11 mouse cellular contexts compared by ENCODE assay signal in the genomic region with DNA sequence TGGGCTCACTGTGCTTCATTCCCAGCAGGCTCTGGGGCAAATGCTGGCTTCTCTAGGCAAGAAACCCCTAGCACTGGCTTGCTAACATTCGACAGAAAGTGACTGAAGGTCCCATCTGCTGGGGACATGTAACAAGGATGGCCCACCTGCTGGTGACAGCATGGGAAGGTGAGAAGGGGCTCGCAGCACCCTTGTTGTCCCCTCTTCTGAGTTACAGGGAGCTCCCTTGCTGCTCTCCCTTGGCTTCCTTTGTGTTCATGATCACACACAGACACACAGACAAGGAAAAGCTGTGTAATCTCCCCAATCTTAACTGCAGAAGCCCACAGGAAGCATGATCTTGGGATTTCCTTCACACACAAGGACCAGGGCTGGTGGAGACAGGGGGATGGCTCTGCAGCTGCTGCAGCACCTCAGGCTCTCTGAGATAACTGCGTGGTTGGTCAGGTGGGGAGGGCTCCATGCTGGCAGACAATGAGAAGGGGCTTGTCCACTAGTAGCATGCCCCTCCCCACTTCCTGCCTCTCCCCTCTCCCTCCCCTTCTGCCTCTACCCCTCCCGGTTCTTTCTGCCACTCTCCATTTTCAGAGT.
DNase-seq lines count a peak whose midpoint lies in the region; ATAC-seq and TF ChIP-seq lines count a peak whose summit lies in the region.
"Had no signal": no experiment of that assay in that cellular context is flagged by ENCODE, and none has a peak within 500 bp of the region (broad histone marks: within the 10 kb centered on the region; RNA-seq: fewer than 3 reads in every experiment).

No protein-coding gene starts in this region.

- no peak for TF ChIP-seq CTCF in cerebellum, adult 2 months (IDR thresholded peaks at IDR 0.05; ENCODE audit: borderline replicate concordance, insufficient read depth, low read depth, low read length)

- DNase-seq in hindbrain, embryonic 11.5 days (ENCODE audit: low spot score), result no peak
- DNase-seq in embryonic facial prominence, embryonic 10.5 days (ENCODE audit: low spot score), result no peak
- DNase-seq in adrenal gland, adult 8-10 months, result no peak
- no peak for DNase-seq in adrenal gland, postnatal 25 days
- no peak for DNase-seq in cerebellum, adult 2 months

- ATAC-seq in hindbrain, embryonic 12.5 days (ENCODE audit: low FRiP score), result no peak
- ATAC-seq in hindbrain, embryonic 11.5 days (ENCODE audit: low FRiP score), result no peak
- peak; percentile 12 for ATAC-seq in CD4-positive, CD25-positive, alpha-beta regulatory T cell, adult 4 months
- peak; percentile 40 for ATAC-seq in liver, embryonic 15.5 days (ENCODE audit: insufficient read depth)

- WGBS in hindbrain, embryonic 12.5 days, result 34% methylated on average over 4 of the region's 4 CpGs
- 39% methylated on average over 4 of the region's 4 CpGs for WGBS in hindbrain, embryonic 11.5 days
- WGBS in embryonic facial prominence, embryonic 10.5 days, result 35% methylated on average over 4 of the region's 4 CpGs
- 20% methylated on average over 4 of the region's 4 CpGs for WGBS in liver, embryonic 15.5 days (ENCODE audit: insufficient replicate concordance)
- WGBS in cerebellum, adult 2 months, result 64% methylated on average over 4 of the region's 4 CpGs

- no peaks in the 10 kb centered on the region for H3K9me3 ChIP-seq in hindbrain, embryonic 12.5 days (replicated peaks)
- no peaks in the 10 kb centered on the region for H3K9me3 ChIP-seq in hindbrain, embryonic 11.5 days (ENCODE audit: control insufficient read depth, low read length)
- no peaks in the 10 kb centered on the region for H3K9me3 ChIP-seq in embryonic facial prominence, embryonic 10.5 days
- H3K9me3 ChIP-seq in liver, embryonic 15.5 days (replicated peaks), result no peaks in the 10 kb centered on the region
- H3K9me3 ChIP-seq: embryonic facial prominence, embryonic 15.5 days had no signal

- no peaks in the 10 kb centered on the region for H3K27me3 ChIP-seq in hindbrain, embryonic 12.5 days
- no peaks in the 10 kb centered on the region for H3K27me3 ChIP-seq in hindbrain, embryonic 11.5 days (ENCODE audit: control insufficient read depth, insufficient read depth, low read length)
- no peaks in the 10 kb centered on the region for H3K27me3 ChIP-seq in embryonic facial prominence, embryonic 10.5 days (replicated peaks; ENCODE audit: low read depth, poor library complexity, severe bottlenecking)
- H3K27me3 ChIP-seq in liver, embryonic 15.5 days, result no peaks in the 10 kb centered on the region
- no peaks in the 10 kb centered on the region for H3K27me3 ChIP-seq in cerebellum, adult 2 months (ENCODE audit: control insufficient read depth, insufficient read depth, low read length)
- H3K27me3 ChIP-seq: embryonic facial prominence, embryonic 15.5 days had no signal

- no peak overlapping the region for H3K4me3 ChIP-seq in hindbrain, embryonic 12.5 days
- no peak overlapping the region for H3K4me3 ChIP-seq in hindbrain, embryonic 11.5 days (ENCODE audit: low read depth, low read length)
- H3K4me3 ChIP-seq in embryonic facial prominence, embryonic 10.5 days, result no peak overlapping the region
- H3K4me3 ChIP-seq in liver, embryonic 15.5 days (replicated peaks), result no peak overlapping the region
- no peak overlapping the region for H3K4me3 ChIP-seq in cerebellum, adult 2 months (replicated peaks; ENCODE audit: insufficient read depth, low read depth, low read length)
- H3K4me3 ChIP-seq: embryonic facial prominence, embryonic 15.5 days had no signal

- peak overlapping the region; percentile 30; the same call in 1 of the 2 replicates for H3K27ac ChIP-seq in hindbrain, embryonic 12.5 days
- H3K27ac ChIP-seq in hindbrain, embryonic 11.5 days (ENCODE audit: low read depth, low read length), result no peak overlapping the region
- peak overlapping the region; percentile 72 for H3K27ac ChIP-seq in embryonic facial prominence, embryonic 10.5 days (replicated peaks)
- H3K27ac ChIP-seq in liver, embryonic 15.5 days (replicated peaks), result peak overlapping the region; percentile 91
- H3K27ac ChIP-seq in cerebellum, adult 2 months (ENCODE audit: insufficient read depth, low read length), result no peak overlapping the region
- H3K27ac ChIP-seq: embryonic facial prominence, embryonic 15.5 days; hindbrain, embryonic 14.5 days; macrophage had no signal

- no peak for TF ChIP-seq POLR2A in cerebellum, adult 2 months (IDR thresholded peaks at IDR 0.05; ENCODE audit: borderline replicate concordance, insufficient read depth, low read length)

- H3K4me1 ChIP-seq in hindbrain, embryonic 12.5 days, result peaks cover 12% of the 10 kb centered on the region
- H3K4me1 ChIP-seq in hindbrain, embryonic 11.5 days (replicated peaks; ENCODE audit: control insufficient read depth, insufficient read depth, low read length), result 0 out of 2 replicates have a peak, but pooled peaks cover 4% of the 10 kb centered on the region
- H3K4me1 ChIP-seq in embryonic facial prominence, embryonic 10.5 days, result peaks cover 11% of the 10 kb centered on the region
- H3K4me1 ChIP-seq in liver, embryonic 15.5 days (replicated peaks), result peaks cover 54% of the 10 kb centered on the region
- H3K4me1 ChIP-seq in cerebellum, adult 2 months (ENCODE audit: control insufficient read depth, insufficient read depth, low read length), result peaks cover 23% of the 10 kb centered on the region
- H3K4me1 ChIP-seq: embryonic facial prominence, embryonic 15.5 days had no signal

- H3K9ac ChIP-seq in hindbrain, embryonic 12.5 days, result no peak overlapping the region; the same call in none of the 2 replicates
- no peak overlapping the region for H3K9ac ChIP-seq in hindbrain, embryonic 11.5 days (ENCODE audit: low read depth, low read length)
- H3K9ac ChIP-seq in liver, embryonic 15.5 days, result peak overlapping the region; percentile 51
- H3K9ac ChIP-seq: embryonic facial prominence, embryonic 15.5 days; hindbrain, embryonic 14.5 days had no signal

- H3K36me3 ChIP-seq in hindbrain, embryonic 12.5 days, result no peaks in the 10 kb centered on the region
- H3K36me3 ChIP-seq in hindbrain, embryonic 11.5 days (ENCODE audit: control insufficient read depth, insufficient read depth, low read length), result no peaks in the 10 kb centered on the region
- H3K36me3 ChIP-seq in embryonic facial prominence, embryonic 10.5 days (replicated peaks), result no peaks in the 10 kb centered on the region
- H3K36me3 ChIP-seq in liver, embryonic 15.5 days (replicated peaks), result no peaks in the 10 kb centered on the region
- H3K36me3 ChIP-seq: embryonic facial prominence, embryonic 15.5 days had no signal

- H3K4me2 ChIP-seq in hindbrain, embryonic 12.5 days (replicated peaks), result no peak overlapping the region
- no peak overlapping the region for H3K4me2 ChIP-seq in hindbrain, embryonic 11.5 days (replicated peaks; ENCODE audit: low read depth, low read length)
- peak overlapping the region; percentile 55 for H3K4me2 ChIP-seq in liver, embryonic 15.5 days
- H3K4me2 ChIP-seq: embryonic facial prominence, embryonic 15.5 days; hindbrain, embryonic 14.5 days had no signal

Comparison
In these comparisons a context has a peak if more than half of its experiments do, and no peak if none do; other contexts are left out.
1. H3K27ac ChIP-seq: peak in hindbrain, embryonic 12.5 days (single experiment), embryonic facial prominence, embryonic 10.5 days (single experiment) and liver, embryonic 15.5 days (single experiment); none in hindbrain, embryonic 11.5 days (single experiment) and cerebellum, adult 2 months (single experiment).
2. ATAC-seq: peak in CD4-positive, CD25-positive, alpha-beta regulatory T cell, adult 4 months (single experiment) and liver, embryonic 15.5 days (single experiment); none in hindbrain, embryonic 12.5 days (single experiment) and hindbrain, embryonic 11.5 days (single experiment).